Mouse (Mus musculus): Measurements from ENCODE around the gene 9930022D16Rik.

The 9930022D16Rik gene

DNA sequence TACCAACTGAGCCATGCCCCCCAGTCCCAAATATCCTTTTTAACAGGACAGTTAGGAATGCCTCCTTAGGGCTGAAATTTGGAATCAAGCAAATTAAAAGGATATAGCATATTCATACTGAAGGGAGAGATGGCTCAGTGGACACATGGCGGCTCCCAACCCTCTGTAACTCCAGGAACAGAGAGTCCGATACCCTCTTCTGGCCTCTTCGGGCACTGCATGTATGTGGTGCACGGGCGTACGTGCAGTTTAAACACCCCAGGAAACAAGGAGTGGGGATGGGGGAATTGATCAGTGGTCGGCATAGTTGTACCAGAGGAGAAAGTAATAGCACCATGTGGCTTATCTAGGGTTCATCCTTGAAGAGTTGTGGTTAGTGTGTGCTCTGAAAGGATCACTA is 30.9 kb downstream of the 9930022D16Rik start:
- CTCF ChIA-PET, result interaction anchor here (0.5 kb wide), 1 partner anchor 102 kb away, joined by 3 read pairs; no protein-coding TSS in a partner anchor

DNA sequence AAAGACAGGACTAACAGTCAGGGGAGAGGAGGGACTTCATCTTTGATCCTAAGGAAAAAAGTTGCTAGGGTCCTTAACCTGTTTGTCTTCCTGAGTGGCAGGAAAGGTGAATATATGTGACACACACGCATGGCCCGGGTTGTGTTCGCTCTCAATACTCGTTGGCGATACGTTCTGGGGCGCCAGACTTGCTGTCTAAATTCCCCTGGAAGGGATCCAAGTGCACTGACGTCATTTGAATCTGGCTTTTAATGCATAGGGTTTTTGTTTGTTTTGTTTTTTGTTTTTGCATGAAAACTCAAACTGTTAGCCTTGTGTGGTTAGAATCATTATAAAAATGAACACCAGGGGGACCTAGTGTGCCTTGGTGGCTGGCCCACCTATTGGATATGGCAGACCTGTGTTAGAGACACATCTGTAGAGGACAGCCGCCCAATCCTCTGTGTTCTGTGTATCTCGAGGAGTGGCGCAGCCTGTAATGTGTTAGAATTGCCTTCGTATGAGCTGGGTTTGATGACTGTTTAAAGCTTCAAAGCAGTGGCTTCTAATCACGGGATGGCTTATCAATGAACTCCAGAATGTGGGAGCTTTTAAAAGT is 31.8 kb downstream of the 9930022D16Rik start:
- CTCF ChIA-PET, result interaction anchor here (0.5 to 1.5 kb wide), 8 partner anchors 51 to 962 kb away, joined by 3 to 9 read pairs (median 3); no protein-coding TSS in a partner anchor

DNA sequence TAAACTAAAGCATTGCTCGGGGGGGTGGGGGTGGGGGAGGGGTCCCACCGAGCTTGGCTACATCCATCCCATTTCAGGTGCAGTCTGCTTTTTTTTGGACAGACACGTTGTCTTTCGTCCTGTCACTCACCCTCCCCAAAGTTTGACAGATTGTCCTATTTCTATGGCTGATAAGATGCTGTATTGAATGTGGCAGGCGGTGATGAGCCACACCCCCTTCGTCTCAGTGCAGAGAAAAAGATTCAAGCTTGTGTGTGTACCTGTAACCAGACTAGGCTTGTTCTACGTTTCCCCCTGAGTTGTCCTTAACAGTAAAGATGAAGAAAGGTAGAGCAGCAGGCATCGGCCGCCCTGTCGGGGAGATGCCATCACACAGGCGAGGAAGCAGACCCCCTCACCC is 37.5 kb downstream of the 9930022D16Rik start:
- CTCF ChIA-PET, result interaction anchor here (0.6 kb wide), 2 partner anchors 168 to 745 kb away, joined by 5 to 14 read pairs; no protein-coding TSS in a partner anchor

DNA sequence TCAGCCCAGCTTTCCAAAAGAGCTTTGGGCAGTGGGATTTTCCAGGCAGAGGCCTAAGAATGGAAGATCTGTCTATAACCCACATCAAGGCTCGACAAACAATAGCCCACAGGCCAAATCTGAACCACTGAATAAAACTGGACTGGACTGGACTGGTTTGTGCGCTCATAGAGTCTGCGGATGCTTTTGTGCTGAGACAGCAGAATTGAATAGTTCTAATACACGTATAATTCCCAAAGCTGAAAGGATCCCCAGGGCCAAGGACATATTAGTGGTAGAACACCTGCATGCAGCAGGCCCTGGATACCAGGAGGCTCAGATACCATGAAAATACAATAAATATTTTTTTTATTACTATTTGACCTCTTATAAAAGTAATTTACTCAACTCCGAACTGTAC is 42.5 kb downstream of the 9930022D16Rik start:
- CTCF ChIA-PET, result no interaction called here

DNA sequence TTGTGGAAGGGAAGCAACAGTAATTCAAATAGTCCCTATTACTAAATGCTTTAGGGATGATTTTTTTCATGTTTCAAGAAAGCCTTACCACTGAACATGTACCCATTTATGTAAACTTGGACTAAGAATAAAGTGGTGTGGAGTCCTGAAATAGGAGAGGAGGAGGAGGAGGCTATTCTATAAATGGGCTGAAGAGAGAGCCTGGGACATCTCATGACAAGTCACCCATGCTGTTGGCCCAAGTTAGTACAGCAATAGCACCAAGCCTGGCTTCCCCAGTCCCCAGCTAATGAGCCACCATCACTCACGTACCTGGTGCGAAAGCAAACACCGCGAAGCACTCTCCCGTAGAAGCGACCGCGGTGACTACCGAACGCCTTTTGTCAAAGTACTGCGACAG is 44.4 kb downstream of the 9930022D16Rik start:
- CTCF ChIA-PET, result no interaction called here

DNA sequence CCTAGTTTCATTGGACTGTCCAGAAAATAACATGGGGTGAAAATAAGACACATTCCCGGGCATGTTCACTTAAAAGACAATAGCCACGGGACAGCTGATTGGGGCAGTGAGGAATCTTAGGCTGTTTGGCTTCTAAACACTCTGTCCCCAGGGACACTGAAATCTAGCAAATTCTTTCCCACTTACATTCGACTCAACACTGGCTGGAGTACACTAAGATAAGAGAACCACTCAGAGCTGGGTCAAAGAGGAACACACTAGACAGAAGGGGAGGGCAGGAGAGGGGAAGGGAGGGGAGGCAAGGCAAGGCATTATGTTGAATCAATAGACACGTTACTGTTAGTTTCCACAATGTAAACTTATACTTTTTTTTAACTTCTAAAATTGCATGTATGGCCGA is 46.9 kb downstream of the 9930022D16Rik start:
- CTCF ChIA-PET, result interaction anchor here (0.7 kb wide), 1 partner anchor 1882 kb away, joined by 4 read pairs; no protein-coding TSS in a partner anchor

DNA sequence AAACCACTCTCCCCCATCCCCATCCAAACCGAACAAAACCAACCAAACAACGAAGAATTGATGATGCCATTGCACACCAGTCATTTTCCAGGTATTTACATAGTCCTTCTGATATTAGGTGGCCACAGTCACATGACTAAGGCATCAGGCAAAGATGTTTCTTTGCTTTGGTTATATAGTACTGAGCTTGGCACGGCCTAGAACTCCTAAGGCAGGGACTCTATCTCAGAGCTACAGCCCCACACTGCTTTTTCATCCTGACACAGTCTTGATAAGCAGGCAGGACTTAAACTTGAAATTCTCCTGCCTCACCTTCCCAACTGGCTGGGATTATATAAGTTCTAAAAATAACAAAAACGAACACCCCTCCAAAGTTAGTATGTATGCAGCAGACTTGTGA is 51.4 kb downstream of the 9930022D16Rik start:
- CTCF ChIA-PET, result no interaction called here

DNA sequence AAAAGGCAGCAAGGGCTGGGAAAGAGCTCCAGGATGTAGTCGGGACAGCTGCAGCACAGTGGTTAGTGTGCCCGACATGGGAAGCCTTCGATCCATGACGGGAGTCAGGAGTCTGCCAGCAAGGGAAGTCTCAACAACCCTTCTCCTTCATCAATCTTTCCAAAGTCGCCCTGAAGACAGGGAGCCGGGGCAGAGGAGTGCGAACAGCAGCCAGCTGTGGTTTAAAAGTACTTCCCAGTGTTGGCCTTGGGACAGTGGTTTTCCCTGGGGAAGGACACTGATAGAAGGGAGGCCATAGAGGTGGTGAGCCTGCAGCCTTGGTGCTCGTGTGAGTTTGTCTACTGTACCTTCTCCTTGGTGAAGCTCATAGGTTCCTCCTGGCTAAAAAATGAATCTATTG is 53.3 kb downstream of the 9930022D16Rik start:
- CTCF ChIA-PET, result interaction anchor here (0.6 to 0.8 kb wide), 2 partner anchors 15 to 81 kb away, joined by 3 read pairs; no protein-coding TSS in a partner anchor

DNA sequence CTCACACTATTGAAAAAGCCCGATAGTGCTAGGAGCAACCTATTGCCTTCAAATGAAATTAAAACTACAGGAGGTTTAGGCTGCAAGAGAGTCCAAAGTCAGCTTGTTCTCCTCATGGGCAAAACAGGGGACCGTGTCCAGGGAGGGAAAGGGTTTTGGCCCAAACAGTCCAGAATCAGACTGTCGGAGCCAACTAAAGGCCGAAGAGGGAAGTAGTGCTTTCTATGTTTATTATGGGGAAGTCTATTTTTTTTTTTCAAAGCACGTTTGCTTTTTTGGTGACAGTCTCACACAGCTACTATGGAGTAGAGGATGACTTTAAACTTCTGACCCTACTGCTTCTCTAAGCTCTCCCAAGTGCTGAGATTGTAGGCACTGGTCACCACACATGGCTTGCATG is 54.4 kb downstream of the 9930022D16Rik start:
- CTCF ChIA-PET, result no interaction called here
